Mouse (Mus musculus): ENCODE measurements around the gene Mafb. TPM values are rescaled to one million over a fixed set of nuclear protein-coding genes. Genes with fewer than 3 reads are reported as not detected.

Gene Mafb
- polyA plus RNA-seq, 1 experiment = 4.3 TPM

DNA sequence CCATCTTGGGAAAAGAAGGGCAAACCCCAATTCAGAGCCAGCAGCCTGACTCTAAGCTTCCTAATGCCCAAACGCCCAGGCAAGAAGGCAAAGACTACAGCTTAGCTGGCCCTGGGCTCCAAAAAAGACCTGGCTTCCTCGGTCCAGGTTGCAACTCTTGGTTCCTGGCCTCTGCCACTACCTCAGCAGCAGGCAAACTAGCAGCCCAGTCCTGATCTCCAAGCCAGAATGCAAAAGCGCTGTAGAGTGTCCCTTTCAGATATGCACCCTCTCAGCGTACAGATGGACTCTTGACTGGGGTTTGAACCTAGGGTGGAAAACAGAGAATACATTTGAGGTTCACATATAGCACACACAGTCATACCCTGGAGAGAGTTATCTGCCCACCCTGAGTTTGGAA lies 3.7 kb downstream of the Mafb start:
- Histone ChIP-seq H3K4me3 (replicated peaks; ENCODE audit: insufficient read depth, low read depth, low read length) (no peak overlapping the region), H3K27ac (ENCODE audit: insufficient read depth, low read length) (no peak overlapping the region), H3K4me1 (ENCODE audit: control insufficient read depth, insufficient read depth, low read length) (no peaks in the 10 kb centered on the region), H3K27me3 (ENCODE audit: control insufficient read depth, insufficient read depth, low read length) (peaks cover 3% of the 10 kb centered on the region; the same call in 1 of the 2 replicates)
- TF ChIP-seq CTCF (IDR thresholded peaks at IDR 0.05; ENCODE audit: borderline replicate concordance, insufficient read depth, low read depth, low read length) (no peak), POLR2A (IDR thresholded peaks at IDR 0.05; ENCODE audit: borderline replicate concordance, insufficient read depth, low read length) (no peak)
- 69% methylated on average over 4 of the region's 4 CpGs for WGBS
- DNase-seq = no peak

DNA sequence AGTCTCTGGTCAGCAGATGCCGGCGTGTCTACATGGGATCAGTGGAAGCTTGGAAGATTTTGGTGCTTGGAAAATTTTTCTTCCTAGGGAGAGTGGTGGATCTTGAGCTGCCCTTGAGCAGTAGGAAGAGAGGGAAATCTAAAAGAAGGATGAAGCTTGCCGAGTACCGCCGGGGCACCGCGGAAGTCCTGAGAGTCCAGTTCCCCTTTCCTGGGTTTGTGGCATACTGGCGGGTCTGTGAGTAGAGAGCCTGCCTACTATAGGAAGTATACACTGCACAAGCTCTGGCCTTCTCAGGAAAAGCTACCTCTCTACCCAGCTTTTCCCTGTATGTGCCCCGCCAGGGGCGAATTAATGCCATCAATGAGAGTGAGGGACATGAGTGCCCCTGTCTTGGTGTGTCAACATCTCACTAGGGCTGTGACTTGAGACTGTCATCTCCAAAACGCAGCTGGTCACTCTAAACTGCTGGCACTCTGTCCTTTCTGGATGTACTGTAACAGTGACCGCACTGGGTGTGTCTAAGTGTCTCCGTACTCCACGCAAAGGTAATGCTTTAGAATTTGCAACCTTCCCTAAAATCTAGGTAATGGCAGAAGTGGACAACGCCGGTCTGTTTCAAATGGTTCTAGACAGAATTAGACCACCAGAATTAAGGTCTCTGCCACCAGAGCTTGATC lies 5.3 kb downstream of the Mafb start:
- TF ChIP-seq POLR2A (IDR thresholded peaks at IDR 0.05; ENCODE audit: borderline replicate concordance, insufficient read depth, low read length) = no peak
- no peak for TF ChIP-seq CTCF (IDR thresholded peaks at IDR 0.05; ENCODE audit: borderline replicate concordance, insufficient read depth, low read depth, low read length)
- Histone ChIP-seq H3K4me3 (replicated peaks; ENCODE audit: insufficient read depth, low read depth, low read length) (no peak overlapping the region), H3K27ac (ENCODE audit: insufficient read depth, low read length) (no peak overlapping the region), H3K4me1 (ENCODE audit: control insufficient read depth, insufficient read depth, low read length) (no peaks in the 10 kb centered on the region), H3K27me3 (ENCODE audit: control insufficient read depth, insufficient read depth, low read length) (peaks cover under 1% of the 10 kb centered on the region; the same call in 1 of the 2 replicates)
- WGBS = 31% methylated on average over 16 of the region's 16 CpGs
- no peak for DNase-seq

DNA sequence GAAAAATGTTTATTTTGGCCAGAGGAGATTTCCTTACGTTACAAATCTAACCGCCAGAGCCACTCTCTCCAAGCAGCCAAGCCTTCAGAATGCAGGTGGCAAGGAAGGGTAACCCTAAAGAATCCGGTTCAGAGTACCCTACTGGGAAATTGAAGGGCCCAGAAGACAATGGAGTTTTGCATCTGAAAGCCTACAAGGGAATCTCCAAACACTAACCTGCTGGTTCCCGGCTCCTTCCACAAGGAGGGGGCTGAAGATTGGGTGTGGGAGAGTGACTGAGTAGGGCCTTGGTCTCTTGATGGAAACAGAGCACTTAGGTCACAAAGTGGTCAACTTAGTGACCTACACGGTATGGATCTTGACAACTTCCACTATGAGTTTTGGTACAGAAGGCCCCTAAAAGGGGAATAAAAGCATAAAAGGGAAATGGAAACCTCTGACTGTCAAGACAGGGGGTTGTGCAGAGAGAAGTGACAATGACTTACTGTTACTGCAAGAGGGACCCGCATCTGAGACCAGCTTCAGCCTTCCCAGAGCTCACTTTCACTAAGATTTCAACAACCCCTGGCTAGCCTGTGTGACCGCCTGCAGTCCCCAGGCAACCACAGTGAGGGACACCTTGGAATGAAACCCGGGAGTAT lies 6.5 kb downstream of the Mafb start:
- H3K27me3 ChIP-seq (ENCODE audit: control insufficient read depth, insufficient read depth, low read length) = no peaks in the 10 kb centered on the region; the same call in 1 of the 2 replicates
- no peaks in the 10 kb centered on the region for H3K4me1 ChIP-seq (ENCODE audit: control insufficient read depth, insufficient read depth, low read length)

DNA sequence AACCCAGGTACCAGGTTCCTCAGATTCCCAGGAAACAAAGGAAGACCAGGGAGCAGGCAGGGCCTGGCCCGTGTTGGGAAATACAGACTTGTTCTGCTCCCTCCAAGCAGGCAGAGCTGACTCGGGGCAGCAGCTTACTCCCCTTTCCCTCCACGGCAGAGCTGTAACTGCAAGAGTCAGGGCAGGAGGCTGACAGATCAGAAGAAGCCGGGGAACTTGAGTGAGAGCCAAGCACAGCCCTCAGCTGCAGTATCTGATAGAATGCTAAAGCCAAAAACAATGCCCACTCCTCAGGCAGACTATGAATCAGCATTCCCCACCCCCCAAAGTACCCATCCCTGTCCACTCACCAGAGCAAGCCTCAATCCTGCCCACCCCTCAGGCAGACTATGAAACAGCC lies 8.0 kb downstream of the Mafb start:
- no peak overlapping the region for H3K27ac ChIP-seq (ENCODE audit: insufficient read depth, low read length)
- 10% methylated on average over 4 of the region's 4 CpGs for WGBS
- no peaks in the 10 kb centered on the region for H3K4me1 ChIP-seq (ENCODE audit: control insufficient read depth, insufficient read depth, low read length)
- H3K27me3 ChIP-seq (ENCODE audit: control insufficient read depth, insufficient read depth, low read length) = no peaks in the 10 kb centered on the region
- H3K4me3 ChIP-seq (replicated peaks; ENCODE audit: insufficient read depth, low read depth, low read length) = no peak overlapping the region
- TF ChIP-seq POLR2A (IDR thresholded peaks at IDR 0.05; ENCODE audit: borderline replicate concordance, insufficient read depth, low read length) (no peak), CTCF (IDR thresholded peaks at IDR 0.05; ENCODE audit: borderline replicate concordance, insufficient read depth, low read depth, low read length) (no peak)
- no peak for DNase-seq

More for the DNA sequence above, 6.5 kb downstream of the Mafb start:
- WGBS = 35% methylated on average over 8 of the region's 8 CpGs
- TF ChIP-seq POLR2A (IDR thresholded peaks at IDR 0.05; ENCODE audit: borderline replicate concordance, insufficient read depth, low read length) (no peak), CTCF (IDR thresholded peaks at IDR 0.05; ENCODE audit: borderline replicate concordance, insufficient read depth, low read depth, low read length) (no peak)
- Histone ChIP-seq H3K27ac (ENCODE audit: insufficient read depth, low read length) (no peak overlapping the region), H3K4me3 (replicated peaks; ENCODE audit: insufficient read depth, low read depth, low read length) (no peak overlapping the region)
- no peak for DNase-seq

DNA sequence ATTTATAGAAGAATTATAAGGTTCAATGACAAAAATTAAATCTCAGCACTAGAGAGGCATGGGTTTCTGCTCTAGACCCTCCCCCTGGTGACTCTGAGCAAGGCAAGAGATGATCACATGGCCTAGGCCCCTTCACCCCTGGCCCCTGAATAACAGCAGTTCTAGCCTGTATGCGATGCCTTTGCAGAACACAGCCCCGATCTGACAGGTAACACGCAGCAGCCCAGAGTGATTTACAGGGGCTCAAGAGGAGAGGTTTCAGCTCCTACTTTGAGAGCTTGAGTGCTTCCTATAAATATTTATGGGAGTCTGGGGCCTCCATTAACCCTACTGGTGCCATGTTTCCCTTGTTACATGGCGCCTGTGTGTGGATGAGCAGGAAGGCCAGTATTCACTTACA lies 9.4 kb downstream of the Mafb start:
- H3K27me3 ChIP-seq (ENCODE audit: control insufficient read depth, insufficient read depth, low read length) = no peaks in the 10 kb centered on the region; the same call in 1 of the 2 replicates
- no peak for DNase-seq
- H3K4me1 ChIP-seq (ENCODE audit: control insufficient read depth, insufficient read depth, low read length) = no peaks in the 10 kb centered on the region
- H3K4me3 ChIP-seq (replicated peaks; ENCODE audit: insufficient read depth, low read depth, low read length) = no peak overlapping the region
- WGBS = 78% methylated on average over 4 of the region's 4 CpGs
- TF ChIP-seq CTCF (IDR thresholded peaks at IDR 0.05; ENCODE audit: borderline replicate concordance, insufficient read depth, low read depth, low read length) = no peak
- no peak for TF ChIP-seq POLR2A (IDR thresholded peaks at IDR 0.05; ENCODE audit: borderline replicate concordance, insufficient read depth, low read length)
- H3K27ac ChIP-seq (ENCODE audit: insufficient read depth, low read length) = no peak overlapping the region

DNA sequence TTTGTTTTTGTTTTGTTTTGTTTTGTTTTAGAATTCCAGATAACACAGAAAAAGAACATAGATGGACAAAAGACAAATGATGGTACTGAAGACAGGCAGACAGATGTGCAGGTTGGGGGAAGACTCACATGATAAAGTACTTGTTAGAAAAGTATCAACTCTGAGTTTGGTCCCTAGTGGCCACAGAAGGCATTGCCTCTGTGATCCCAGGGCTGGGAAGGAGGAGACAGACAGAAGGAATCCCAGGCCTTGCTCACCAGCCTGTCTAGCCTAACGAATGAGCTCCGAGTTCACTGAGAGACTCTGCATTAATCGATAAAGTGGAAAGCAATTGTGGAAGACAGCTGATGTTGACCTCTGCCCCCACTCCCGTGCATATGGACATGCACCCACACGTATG lies 10.7 kb downstream of the Mafb start:
- DNase-seq = no peak
- TF ChIP-seq CTCF (IDR thresholded peaks at IDR 0.05; ENCODE audit: borderline replicate concordance, insufficient read depth, low read depth, low read length) (no peak), POLR2A (IDR thresholded peaks at IDR 0.05; ENCODE audit: borderline replicate concordance, insufficient read depth, low read length) (no peak)
- Histone ChIP-seq H3K27ac (ENCODE audit: insufficient read depth, low read length) (no peak overlapping the region), H3K4me1 (ENCODE audit: control insufficient read depth, insufficient read depth, low read length) (no peaks in the 10 kb centered on the region), H3K4me3 (replicated peaks; ENCODE audit: insufficient read depth, low read depth, low read length) (no peak overlapping the region), H3K27me3 (ENCODE audit: control insufficient read depth, insufficient read depth, low read length) (no peaks in the 10 kb centered on the region; the same call in 1 of the 2 replicates)
- WGBS = 56% methylated on average over 5 of the region's 5 CpGs

DNA sequence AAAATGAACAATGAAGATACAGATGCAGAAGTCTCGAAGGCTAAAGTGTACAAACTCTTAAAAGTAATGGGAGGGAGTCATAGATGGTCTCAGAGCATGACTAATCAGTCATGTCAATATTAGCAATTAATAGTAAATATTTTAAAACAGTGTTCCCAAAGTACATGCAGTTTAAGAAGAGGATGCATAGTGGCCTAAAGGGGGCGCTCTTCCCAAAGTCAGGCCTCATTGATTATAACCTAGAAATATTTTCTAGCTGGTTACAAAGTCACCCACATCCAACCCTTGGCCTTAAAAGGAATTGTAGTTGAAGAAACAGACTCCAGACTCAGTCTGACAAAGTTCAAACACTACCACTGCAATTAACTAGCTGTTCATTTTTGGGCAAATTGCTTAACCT lies 12.5 kb downstream of the Mafb start:
- no peak for TF ChIP-seq POLR2A (IDR thresholded peaks at IDR 0.05; ENCODE audit: borderline replicate concordance, insufficient read depth, low read length)
- TF ChIP-seq CTCF (IDR thresholded peaks at IDR 0.05; ENCODE audit: borderline replicate concordance, insufficient read depth, low read depth, low read length) = no peak
- no peak overlapping the region for H3K27ac ChIP-seq (ENCODE audit: insufficient read depth, low read length)
- no peaks in the 10 kb centered on the region; the same call in 1 of the 2 replicates for H3K27me3 ChIP-seq (ENCODE audit: control insufficient read depth, insufficient read depth, low read length)
- 64% methylated on average over 2 of the region's 2 CpGs for WGBS
- no peak for DNase-seq
- H3K4me1 ChIP-seq (ENCODE audit: control insufficient read depth, insufficient read depth, low read length) = no peaks in the 10 kb centered on the region
- no peak overlapping the region for H3K4me3 ChIP-seq (replicated peaks; ENCODE audit: insufficient read depth, low read depth, low read length)

DNA sequence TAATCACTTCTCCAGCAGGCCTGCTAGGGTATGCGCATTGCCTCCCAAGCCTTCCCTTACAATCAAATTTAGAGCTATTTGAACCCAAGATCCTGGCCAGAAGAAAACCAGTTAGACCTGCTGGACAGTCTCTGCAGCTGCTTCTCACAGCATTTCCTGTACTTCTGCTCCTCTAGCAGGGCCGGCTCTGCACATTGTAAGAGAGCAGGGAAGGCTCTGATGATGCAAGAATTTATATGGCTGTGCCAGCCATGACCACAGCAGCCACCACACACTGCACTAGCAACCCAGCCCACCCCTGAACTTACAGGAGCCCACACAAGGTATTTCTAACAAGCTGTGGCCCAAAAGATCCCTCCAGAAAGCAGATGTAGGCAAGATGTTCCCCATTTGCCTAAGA lies 13.3 kb downstream of the Mafb start:
- no peaks in the 10 kb centered on the region; the same call in 1 of the 2 replicates for H3K27me3 ChIP-seq (ENCODE audit: control insufficient read depth, insufficient read depth, low read length)
- H3K4me1 ChIP-seq (ENCODE audit: control insufficient read depth, insufficient read depth, low read length) = no peaks in the 10 kb centered on the region
- TF ChIP-seq POLR2A (IDR thresholded peaks at IDR 0.05; ENCODE audit: borderline replicate concordance, insufficient read depth, low read length) (no peak), CTCF (IDR thresholded peaks at IDR 0.05; ENCODE audit: borderline replicate concordance, insufficient read depth, low read depth, low read length) (no peak)
- H3K27ac ChIP-seq (ENCODE audit: insufficient read depth, low read length) = no peak overlapping the region
- no peak for DNase-seq
- H3K4me3 ChIP-seq (replicated peaks; ENCODE audit: insufficient read depth, low read depth, low read length) = no peak overlapping the region
- 72% methylated on average over 2 of the region's 2 CpGs for WGBS
